Comparison of ENCODE assay signal across 18 mouse cellular contexts in the genomic region with DNA sequence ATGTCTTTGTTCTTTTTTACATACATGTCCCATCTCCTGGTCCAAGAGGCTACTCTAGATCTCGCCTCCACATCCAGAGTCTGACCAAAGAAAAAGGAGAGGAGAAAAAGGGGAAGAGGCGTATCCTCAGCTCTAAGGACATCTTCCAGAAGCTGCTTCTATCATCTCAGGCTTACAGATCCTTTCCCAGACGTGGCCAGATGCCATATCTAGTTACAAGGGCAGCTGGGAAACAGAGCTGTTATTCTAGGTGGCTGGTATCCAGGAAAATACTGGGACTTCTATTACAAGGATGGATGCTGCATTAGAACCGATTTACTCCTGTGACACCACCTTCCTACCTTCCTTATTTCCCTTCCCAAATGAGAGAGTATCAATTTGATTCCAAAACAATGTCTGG. TPM values are rescaled to one million over a fixed set of nuclear protein-coding genes. Genes with fewer than 3 reads are reported as not detected.
DNase-seq lines count a peak whose midpoint lies in the region; ATAC-seq and TF ChIP-seq lines count a peak whose summit lies in the region.
"Had no signal": no experiment of that assay in that cellular context is flagged by ENCODE, and none has a peak within 500 bp of the region (broad histone marks: within the 10 kb centered on the region; RNA-seq: fewer than 3 reads in every experiment).

No protein-coding gene starts in this region.

- intact Hi-C loops in heart, postnatal 25 days (cut with DNase I) = no loop called here

- DNase-seq in heart, postnatal 4 days = peak; percentile 26
- DNase-seq in heart, postnatal 25 days (ENCODE audit: low spot score) = no peak
- peak; percentile 27 for DNase-seq in lung, postnatal 36 days
- no peak for DNase-seq in lung, adult 2 months
- DNase-seq in adipocyte (ENCODE audit: low spot score) = peak; percentile 46
- no peak for DNase-seq in yolk sac, embryonic 10.5 days (ENCODE audit: low spot score)
- DNase-seq: adrenal gland, postnatal 10 days; cerebellum, adult 18-20 months; cerebellum, adult 9-11 months; forebrain, postnatal 0 days; gastrocnemius, adult 2 months; gastrocnemius, postnatal 25 days had no signal

- 0 out of 2 replicates have a peak, but pooled peaks cover 3% of the 10 kb centered on the region for H3K4me1 ChIP-seq in lung, adult 2 months (ENCODE audit: control insufficient read depth, insufficient read depth, low read length)
- H3K4me1 ChIP-seq: forebrain, embryonic 13.5 days; heart, embryonic 15.5 days; hindbrain, embryonic 13.5 days had no signal

- TF ChIP-seq POLR2A in lung, adult 2 months (IDR thresholded peaks at IDR 0.05; ENCODE audit: borderline replicate concordance, extremely low read depth, low read depth, low read length) = no peak

- WGBS in lung, adult 2 months = 78% methylated on average over 4 of the region's 4 CpGs

- 0 out of 2 replicates have a peak, but pooled peaks have one; percentile 17 for ATAC-seq in granulocyte monocyte progenitor cell, adult 5-6 weeks (replicated peaks; ENCODE audit: poor library complexity, severe bottlenecking)
- ATAC-seq: forebrain, embryonic 13.5 days; forebrain, postnatal 0 days; hindbrain, postnatal 0 days had no signal

- TF ChIP-seq CTCF in lung, adult 2 months (IDR thresholded peaks at IDR 0.05; ENCODE audit: insufficient read depth, low read length) = no peak

- no peak overlapping the region for H3K4me3 ChIP-seq in lung, adult 2 months (replicated peaks; ENCODE audit: extremely low read depth, low read depth, low read length)
- H3K4me3 ChIP-seq: embryonic facial prominence, embryonic 10.5 days; forebrain, embryonic 13.5 days; gastrocnemius, adult 2 months; heart, embryonic 15.5 days; hindbrain, embryonic 13.5 days had no signal

RNA-seq across cellular contexts. Expression of a gene that starts 9.9 kb away (rescaled TPM):
- 10 to 100 TPM; 40.6 to 44.4 TPM for total RNA-seq in heart, postnatal 4 days (2021)
- 10 to 100 TPM; 20.4 to 22.9 TPM for total RNA-seq in heart, postnatal 25 days (2021)
- 26.3 and 28.9 TPM in 2 replicates for polyA plus RNA-seq in lung, adult 2 months (2012; rRNA removed)
- 33.5 and 57.3 TPM in 2 replicates for total RNA-seq in granulocyte monocyte progenitor cell, adult 5-6 weeks (2014; fragmentation: Nextera tagmentation)
- 28.0 and 35.6 TPM in 2 replicates for total RNA-seq in granulocyte monocyte progenitor cell, adult 5-6 weeks (2017)

Comparison
In these comparisons a context has a peak if more than half of its experiments do, and no peak if none do; other contexts are left out.
1. DNase-seq: peak in heart, postnatal 4 days (single experiment), lung, postnatal 36 days (single experiment) and adipocyte (single experiment); none in heart, postnatal 25 days (single experiment), lung, adult 2 months (single experiment) and yolk sac, embryonic 10.5 days (single experiment).